Mouse (Mus musculus): Measurements from ENCODE around the gene 1700003H04Rik. TPM values are rescaled to one million over a fixed set of nuclear protein-coding genes. Genes with fewer than 3 reads are reported as not detected.

1700003H04Rik gene
- not detected for total RNA-seq (2021)
- long read RNA-seq, experiment 1 = 0 reads
- long read RNA-seq, experiment 2 = 0 reads

DNA sequence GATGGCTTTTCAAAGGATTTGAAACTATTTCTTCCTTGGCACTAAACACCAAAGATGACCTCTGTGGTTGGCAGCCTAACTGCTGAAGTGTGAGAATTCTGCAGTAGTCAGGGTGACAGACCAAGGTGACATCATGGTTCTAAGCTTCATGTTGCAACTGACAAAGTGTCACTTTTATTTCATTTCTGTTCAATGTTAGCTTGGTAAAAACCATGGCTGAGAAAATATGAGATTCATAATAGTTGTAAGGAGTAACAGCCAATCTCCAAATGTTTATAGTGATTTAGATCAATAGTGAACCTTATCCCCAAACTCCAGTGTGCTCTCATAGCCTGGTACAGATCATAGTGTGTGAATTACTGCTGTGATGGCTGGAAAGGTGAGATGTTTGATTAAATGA lies at the start of gene 1700003H04Rik:
Gene 1700003H04Rik (minus strand): TSS at position 101 of the 400 bp plus-strand sequence.
- intact Hi-C loops (cut with DNase I) = loop anchor here (10.0 kb wide), 1 partner anchor 306 kb away; no protein-coding TSS in a partner anchor
- no peak for DNase-seq (ENCODE audit: low spot score in 2 of 2)

DNA sequence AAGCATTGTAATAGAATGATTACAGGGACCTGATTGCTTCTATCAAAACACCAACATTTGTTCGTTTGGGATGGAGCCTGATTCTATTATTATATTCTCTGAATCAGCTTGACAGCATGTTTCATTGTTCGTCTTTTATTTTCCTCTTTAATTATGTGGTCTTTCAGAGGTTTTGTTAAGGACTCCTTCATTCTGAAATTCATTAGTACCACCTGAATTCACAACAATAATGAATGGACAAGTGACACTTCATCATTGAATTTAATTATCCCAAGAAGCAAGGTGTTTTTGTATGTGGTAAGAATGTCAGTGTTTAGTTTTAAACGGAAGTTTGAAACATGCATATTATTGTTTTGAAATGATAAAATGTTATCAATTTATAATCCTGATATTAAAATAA lies 42.1 kb upstream of the 1700003H04Rik start:
- intact Hi-C loops (cut with DNase I) = no loop called here
- DNase-seq (ENCODE audit: low spot score in 2 of 2) = no peak

DNA sequence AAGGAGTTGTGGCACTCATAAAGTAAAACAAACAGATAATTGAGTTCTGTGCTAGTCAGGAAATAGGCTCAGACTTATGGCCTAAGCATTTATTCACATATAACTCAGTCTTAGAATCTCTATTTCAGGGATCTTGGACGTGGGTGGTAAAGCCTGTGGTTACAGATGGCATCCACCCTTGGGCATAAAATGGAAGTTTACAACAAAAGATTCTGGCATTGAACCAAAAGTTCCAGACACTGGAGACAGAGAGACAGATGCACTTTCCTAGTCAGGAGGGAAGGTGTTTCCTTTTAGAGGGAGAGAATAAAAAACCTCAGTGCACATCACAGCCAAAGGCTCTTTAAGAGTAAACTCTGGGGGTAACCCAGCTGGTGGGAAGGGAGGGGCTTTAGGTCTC lies 32.4 kb upstream of the 1700003H04Rik start:
- intact Hi-C loops (cut with DNase I) = no loop called here
- DNase-seq (ENCODE audit: low spot score in 2 of 2) = peak; percentile 39 to 67

DNA sequence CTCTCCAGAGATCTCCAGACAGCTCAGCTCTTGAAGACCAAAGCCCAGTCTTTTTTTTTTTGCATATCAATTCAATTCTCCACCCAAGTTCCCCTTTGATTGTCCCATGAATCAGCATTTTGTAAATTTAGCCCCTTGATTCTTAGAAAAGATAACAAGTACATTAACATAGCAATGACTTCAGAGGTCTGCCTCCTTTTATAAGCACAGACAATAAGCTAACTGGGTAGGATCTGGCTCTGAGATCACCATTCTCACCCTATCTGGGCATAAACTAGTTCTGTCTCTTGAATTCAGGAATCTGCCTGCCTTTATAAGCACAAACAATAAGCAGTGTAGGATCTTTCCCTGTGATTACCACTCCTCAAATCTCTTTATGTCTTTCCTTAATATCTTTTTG lies 29.1 kb upstream of the 1700003H04Rik start:
- intact Hi-C loops (cut with DNase I) = loop anchor here (10.0 kb wide), 2 partner anchors 795 to 1435 kb away; partner anchors contain the start of gene Ndst4
- no peak for DNase-seq (ENCODE audit: low spot score in 2 of 2)

DNA sequence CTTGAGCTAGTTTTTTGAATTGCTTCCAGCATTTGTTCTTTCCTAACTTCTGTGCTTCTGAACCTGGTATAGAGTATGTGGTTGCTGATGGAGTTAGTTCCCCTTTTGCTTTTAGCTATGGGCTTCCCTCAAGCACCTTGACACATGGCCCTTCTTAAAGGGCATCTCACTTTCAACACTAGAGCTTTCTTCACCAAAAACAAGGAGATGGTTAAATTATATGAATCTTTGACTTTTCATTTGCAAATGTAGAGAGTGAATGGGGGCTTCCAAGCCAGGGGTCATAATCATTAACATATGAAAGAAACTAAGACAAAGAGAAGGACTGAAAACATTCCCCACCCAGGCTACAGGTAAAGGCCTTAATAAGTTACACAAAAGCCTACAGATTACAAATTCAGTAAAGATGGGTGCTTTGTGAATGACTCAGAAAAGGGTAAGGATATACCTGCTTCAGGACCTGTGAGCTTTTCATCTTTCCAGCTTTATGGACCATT lies 25.2 kb upstream of the 1700003H04Rik start:
- no peak for DNase-seq (ENCODE audit: low spot score in 2 of 2)
- intact Hi-C loops (cut with DNase I) = loop anchor here (10.0 kb wide), 2 partner anchors 799 to 1439 kb away; partner anchors contain the start of gene Ndst4

DNA sequence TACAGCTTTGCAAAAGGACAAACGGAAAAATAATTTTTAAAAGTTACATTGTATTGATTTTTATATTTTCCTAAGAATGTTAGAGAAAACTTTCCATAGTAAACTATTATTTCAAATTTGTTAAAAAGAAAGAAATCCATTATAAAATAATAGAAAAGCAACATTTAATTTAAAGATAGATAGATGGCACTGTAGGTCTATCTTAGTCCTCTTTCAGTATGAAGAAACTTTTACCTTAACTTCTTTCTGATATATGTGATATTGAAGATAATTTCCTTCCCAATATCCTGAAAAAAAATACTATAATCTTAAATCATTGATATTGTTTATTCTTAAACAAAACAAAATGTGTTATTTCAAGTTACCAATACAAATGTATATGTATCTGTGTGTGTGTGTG lies 24.6 kb upstream of the 1700003H04Rik start:
- no peak for DNase-seq (ENCODE audit: low spot score in 2 of 2)
- intact Hi-C loops (cut with DNase I) = loop anchor here (10.0 kb wide), 2 partner anchors 799 to 1439 kb away; partner anchors contain the start of gene Ndst4

DNA sequence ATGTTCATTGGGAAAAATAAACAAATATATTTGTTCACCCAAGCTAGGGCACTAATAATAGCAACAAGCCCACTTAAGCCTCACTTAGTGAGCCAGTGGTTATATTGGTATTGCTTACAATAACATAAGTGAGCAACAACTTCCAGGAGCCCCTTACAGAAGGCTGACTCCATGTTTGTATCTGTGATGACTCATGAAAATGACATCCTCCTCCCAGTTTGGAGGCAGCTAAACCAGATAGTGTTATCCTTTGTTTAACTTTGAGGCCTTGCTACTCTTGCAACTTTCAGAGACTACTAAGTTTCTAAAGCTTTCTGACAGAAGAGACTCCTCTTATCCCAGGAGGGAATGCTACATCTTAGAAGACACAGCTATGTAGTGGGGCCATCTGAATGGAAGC lies 16.9 kb upstream of the 1700003H04Rik start:
- intact Hi-C loops (cut with DNase I) = no loop called here
- no peak for DNase-seq (ENCODE audit: low spot score in 2 of 2)

DNA sequence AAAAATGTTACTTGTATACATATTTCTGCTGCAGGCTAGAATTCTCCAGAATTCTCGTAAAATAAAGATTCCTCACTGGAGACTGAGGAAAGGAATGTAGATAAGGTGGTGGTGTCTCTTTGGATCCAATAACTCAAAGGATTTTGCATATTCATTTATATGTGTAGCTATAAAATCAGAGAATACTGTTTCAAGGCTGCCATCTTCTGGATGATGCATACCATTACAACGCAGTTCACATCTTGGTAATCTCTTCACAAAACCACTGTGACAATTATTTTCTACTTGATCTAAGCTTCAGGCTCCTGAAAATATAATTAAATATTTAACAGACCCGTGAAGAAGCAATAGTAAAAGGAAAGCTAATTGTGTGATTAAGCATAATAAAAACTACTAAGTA lies 6.6 kb upstream of the 1700003H04Rik start:
- peak; percentile 12 to 26 for DNase-seq (ENCODE audit: low spot score in 2 of 2)
- intact Hi-C loops (cut with DNase I) = loop anchor here (5.0 to 10.0 kb wide), 3 partner anchors 240 to 1070 kb away; no protein-coding TSS in a partner anchor

DNA sequence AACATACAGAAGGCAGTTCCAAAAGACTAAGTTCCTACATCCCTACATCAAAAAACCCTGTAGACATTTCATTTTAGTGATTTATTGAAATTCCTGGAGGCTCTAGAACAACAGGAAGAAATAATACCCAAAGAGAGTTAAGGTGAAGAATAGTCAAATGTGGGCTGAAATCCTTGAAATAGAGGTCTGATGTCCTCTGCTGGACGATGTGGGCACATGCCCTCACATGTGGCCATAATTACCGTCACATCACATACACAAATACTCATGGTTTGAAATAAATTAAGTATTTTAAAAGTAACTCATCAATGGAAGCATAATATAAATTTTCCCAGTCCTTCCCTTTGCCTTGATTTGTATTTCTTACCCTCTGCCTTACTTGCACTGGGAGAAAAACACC lies 4.9 kb upstream of the 1700003H04Rik start:
- intact Hi-C loops (cut with DNase I) = loop anchor here (5.0 to 10.0 kb wide), 3 partner anchors 238 to 1068 kb away; no protein-coding TSS in a partner anchor
- peak in 1 of 2 experiments; percentile 6 for DNase-seq (ENCODE audit: low spot score in 2 of 2)

DNA sequence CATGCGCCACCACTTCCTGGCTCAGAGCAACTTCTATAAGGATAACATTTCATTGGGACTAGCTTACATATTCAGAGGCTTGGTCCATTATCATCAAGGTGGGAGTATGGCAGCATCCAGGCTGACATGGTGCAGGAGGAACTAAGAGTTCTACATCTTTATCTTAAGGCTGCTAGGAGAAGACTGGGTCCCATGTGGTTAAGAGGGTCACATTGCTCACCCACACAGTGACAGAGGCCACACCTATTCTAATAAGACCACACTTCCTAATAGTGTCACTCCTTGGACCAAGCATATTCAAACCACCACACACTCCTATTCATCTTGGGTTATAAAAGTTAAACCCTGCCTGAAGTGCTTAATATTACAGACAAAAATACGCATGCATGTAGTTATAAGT lies 23.6 kb downstream of the 1700003H04Rik start:
- intact Hi-C loops (cut with DNase I) = no loop called here
- no peak for DNase-seq (ENCODE audit: low spot score in 2 of 2)

DNA sequence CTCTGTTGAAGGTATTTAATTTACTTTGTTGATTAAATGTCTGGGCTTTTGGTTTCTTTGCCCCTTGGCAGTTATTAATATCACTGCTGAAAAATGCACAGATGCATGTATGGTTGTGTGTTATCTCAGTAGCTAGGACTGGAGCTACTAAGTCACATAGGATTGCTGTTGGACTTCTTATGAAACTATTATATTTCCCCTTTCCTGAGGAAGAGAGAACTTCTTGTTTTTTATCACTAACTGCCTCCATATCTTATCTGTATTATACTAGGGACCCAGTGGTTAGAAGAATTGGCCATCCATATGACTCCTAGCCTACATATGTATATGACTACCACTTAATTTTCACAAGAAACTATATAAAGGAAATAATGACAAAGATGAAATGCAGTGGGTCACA lies 24.9 kb downstream of the 1700003H04Rik start:
- intact Hi-C loops (cut with DNase I) = no loop called here
- no peak for DNase-seq (ENCODE audit: low spot score in 2 of 2)

DNA sequence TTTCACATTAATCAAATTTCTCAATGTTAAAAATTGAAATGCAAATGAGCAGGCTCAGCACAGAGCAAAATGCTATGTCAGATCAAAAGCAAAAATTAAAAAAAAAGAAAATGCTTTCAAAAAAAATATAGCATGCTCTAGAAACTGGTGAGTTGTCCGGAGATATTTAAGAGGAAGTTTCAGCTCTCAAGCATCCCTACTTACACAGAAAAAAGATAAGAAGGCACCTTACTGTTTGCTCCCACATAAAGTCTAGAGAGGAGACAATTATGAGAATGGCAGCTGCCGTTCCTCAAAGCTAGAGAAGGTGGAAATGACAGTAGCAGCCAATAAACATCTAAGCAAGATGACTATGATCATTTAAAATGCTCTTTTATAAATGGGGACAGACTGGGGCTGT lies 25.8 kb downstream of the 1700003H04Rik start:
- intact Hi-C loops (cut with DNase I) = no loop called here
- DNase-seq (ENCODE audit: low spot score in 2 of 2) = no peak

DNA sequence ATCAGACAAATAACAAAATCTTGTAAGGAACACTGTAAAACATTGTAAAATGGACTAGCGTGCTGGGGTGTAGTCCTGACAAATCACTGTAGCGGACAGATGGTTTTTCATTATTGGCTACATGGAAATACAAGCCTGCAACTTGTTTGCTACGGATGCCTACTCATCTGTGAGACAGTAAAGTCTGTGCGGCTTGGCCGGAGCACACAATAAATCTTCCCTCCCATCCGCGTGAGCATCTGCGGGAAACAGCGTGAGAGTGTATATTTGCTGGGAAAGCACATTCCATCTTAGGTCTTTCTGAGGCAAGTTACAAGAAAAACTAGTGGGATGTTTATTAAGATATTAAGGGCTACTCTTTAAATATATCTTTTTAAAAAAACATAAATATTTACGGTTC lies 32.0 kb downstream of the 1700003H04Rik start:
- intact Hi-C loops (cut with DNase I) = no loop called here
- DNase-seq (ENCODE audit: low spot score in 2 of 2) = no peak

DNA sequence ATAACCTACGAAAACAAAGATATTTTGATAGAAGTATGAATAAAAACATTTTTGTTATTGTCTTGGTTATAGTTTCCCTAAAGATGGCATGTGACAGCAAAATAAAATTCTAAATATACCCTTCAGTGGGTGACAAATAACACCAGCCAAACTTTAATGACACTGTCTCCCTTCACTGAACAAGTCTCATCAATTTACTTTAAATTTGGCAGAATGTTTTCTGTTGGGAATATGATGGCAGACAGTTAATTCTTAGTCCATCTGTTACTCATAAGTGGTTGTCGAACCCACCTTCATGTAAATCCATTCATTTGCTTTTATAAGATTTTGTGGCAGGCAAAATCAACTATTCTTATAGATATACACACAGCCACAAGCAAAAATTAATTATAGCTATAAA lies 42.6 kb downstream of the 1700003H04Rik start:
- DNase-seq (ENCODE audit: low spot score in 2 of 2) = no peak
- intact Hi-C loops (cut with DNase I) = no loop called here

DNA sequence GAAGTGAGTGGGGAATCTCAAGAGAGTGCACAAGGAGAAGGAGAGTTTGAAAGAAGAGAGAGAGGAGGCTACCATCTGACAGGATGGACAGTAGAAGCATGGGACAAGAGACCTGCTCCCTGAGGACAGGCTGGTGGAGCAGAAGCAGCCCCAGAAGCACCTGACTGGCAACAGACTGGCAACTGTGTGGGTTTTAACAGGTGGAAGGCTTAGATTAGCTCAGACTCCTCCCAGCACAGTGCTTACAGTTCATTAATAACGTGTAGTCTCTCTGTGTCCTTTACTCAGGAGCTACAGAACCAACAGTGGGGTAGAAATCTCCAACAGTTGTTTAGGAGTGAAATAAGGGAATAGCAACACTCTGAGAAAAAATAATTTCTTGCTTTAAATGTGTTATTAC lies 44.3 kb downstream of the 1700003H04Rik start:
- no peak for DNase-seq (ENCODE audit: low spot score in 2 of 2)
- intact Hi-C loops (cut with DNase I) = no loop called here

DNA sequence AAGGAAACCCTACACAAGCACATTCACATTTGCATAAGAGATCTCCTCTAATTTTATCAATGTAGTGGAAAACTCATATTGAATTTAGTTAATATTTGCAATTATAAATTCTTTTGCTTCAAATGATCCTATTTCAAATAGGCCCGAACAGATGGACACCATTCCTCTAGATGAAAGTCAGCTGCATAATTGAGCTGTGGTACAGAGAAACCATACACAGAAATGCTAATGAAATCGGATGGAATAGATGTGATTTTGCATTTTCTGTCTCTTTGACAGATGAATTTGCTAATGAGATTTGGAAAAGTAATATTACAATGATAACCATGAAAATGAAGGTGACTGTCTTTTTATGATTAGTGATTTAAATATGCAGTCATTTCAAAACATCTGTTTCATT lies 62.1 kb downstream of the 1700003H04Rik start:
- no peak for DNase-seq (ENCODE audit: low spot score in 2 of 2)
- intact Hi-C loops (cut with DNase I) = no loop called here

Other genes starting within 250 kb of the 1700003H04Rik start
- gene 1700006A11Rik, start 155.1 kb downstream of the 1700003H04Rik start, total RNA-seq (2021) = not detected

All from left cerebral cortex, postnatal 14 days (tissue).